Comparison of ENCODE assay signal across 9 mouse cellular contexts in genomic region chr7:109707023-109707785, GRCm38 (mm10). TPM values are rescaled to one million over a fixed set of nuclear protein-coding genes. Genes with fewer than 3 reads are reported as not detected.
DNase-seq lines count a peak whose midpoint lies in the region; ATAC-seq and TF ChIP-seq lines count a peak whose summit lies in the region.
"Had no signal": no experiment of that assay in that cellular context is flagged by ENCODE, and none has a peak within 500 bp of the region (broad histone marks: within the 10 kb centered on the region; RNA-seq: fewer than 3 reads in every experiment).

No protein-coding gene starts in this region.

- no peak overlapping the region for H3K27ac ChIP-seq in hindbrain, embryonic 10.5 days
- H3K27ac ChIP-seq in hindbrain, embryonic 16.5 days (ENCODE audit: low read depth, low read length) = no peak overlapping the region
- H3K27ac ChIP-seq in midbrain, postnatal 0 days (ENCODE audit: low read depth, low read length) = no peak overlapping the region

- no peak overlapping the region for H3K4me3 ChIP-seq in hindbrain, embryonic 10.5 days
- H3K4me3 ChIP-seq in hindbrain, embryonic 16.5 days (ENCODE audit: low read length) = no peak overlapping the region
- no peak overlapping the region for H3K4me3 ChIP-seq in midbrain, postnatal 0 days (ENCODE audit: low read depth, low read length)

- peaks cover 50% of the 10 kb centered on the region for H3K36me3 ChIP-seq in hindbrain, embryonic 10.5 days
- H3K36me3 ChIP-seq in hindbrain, embryonic 16.5 days (ENCODE audit: control insufficient read depth, insufficient read depth, low read length) = 0 out of 2 replicates have a peak, but pooled peaks cover 2% of the 10 kb centered on the region
- H3K36me3 ChIP-seq in midbrain, postnatal 0 days (ENCODE audit: insufficient read depth, low read length) = peaks cover 6% of the 10 kb centered on the region; the same call in 1 of the 2 replicates

- WGBS in hindbrain, embryonic 10.5 days = 60% methylated on average over 4 of the region's 4 CpGs
- WGBS in hindbrain, embryonic 16.5 days = 53% methylated on average over 4 of the region's 4 CpGs
- WGBS in midbrain, postnatal 0 days = 45% methylated on average over 4 of the region's 4 CpGs

- no peak for ATAC-seq in hindbrain, embryonic 16.5 days
- ATAC-seq in midbrain, postnatal 0 days (ENCODE audit: low FRiP score) = no peak

- H3K9me3 ChIP-seq in hindbrain, embryonic 10.5 days = no peaks in the 10 kb centered on the region
- H3K9me3 ChIP-seq in hindbrain, embryonic 16.5 days (ENCODE audit: control insufficient read depth, low read length) = no peaks in the 10 kb centered on the region
- H3K9me3 ChIP-seq in midbrain, postnatal 0 days (ENCODE audit: low read length) = no peaks in the 10 kb centered on the region

- peak; percentile 30 for DNase-seq in hindbrain, embryonic 10.5 days (ENCODE audit: low spot score)
- DNase-seq in B cell, adult 2 months = peak; percentile 53 to 62
- DNase-seq in adrenal gland, adult 8-10 months = peak; percentile 26
- DNase-seq in embryo, embryonic 9.5 days (ENCODE audit: extremely low spot score) = peak; percentile 27
- peak; percentile 69 for DNase-seq in kidney, postnatal 14 days
- peak; percentile 75 for DNase-seq in midbrain, postnatal 0 days (ENCODE audit: low spot score)
- no peak for DNase-seq in urinary bladder, postnatal 4 days (ENCODE audit: low spot score in 2 of 2)

- peaks cover 11% of the 10 kb centered on the region for H3K27me3 ChIP-seq in hindbrain, embryonic 10.5 days (ENCODE audit: insufficient read depth, poor library complexity, severe bottlenecking)
- no peaks in the 10 kb centered on the region for H3K27me3 ChIP-seq in hindbrain, embryonic 16.5 days (replicated peaks; ENCODE audit: control insufficient read depth, insufficient read depth, low read length)
- H3K27me3 ChIP-seq in midbrain, postnatal 0 days (ENCODE audit: insufficient read depth, low read length) = no peaks in the 10 kb centered on the region

- peaks cover 31% of the 10 kb centered on the region for H3K4me1 ChIP-seq in hindbrain, embryonic 10.5 days (replicated peaks)
- no peaks in the 10 kb centered on the region for H3K4me1 ChIP-seq in hindbrain, embryonic 16.5 days (ENCODE audit: control insufficient read depth, insufficient read depth, low read depth, low read length)
- no peaks in the 10 kb centered on the region for H3K4me1 ChIP-seq in midbrain, postnatal 0 days (ENCODE audit: insufficient read depth, low read length)

- peak; percentile 90 for TF ChIP-seq CTCF in midbrain, postnatal 0 days (IDR thresholded peaks at IDR 0.05)

- no peak overlapping the region for H3K4me2 ChIP-seq in hindbrain, embryonic 16.5 days (ENCODE audit: low read length)
- no peak overlapping the region for H3K4me2 ChIP-seq in midbrain, postnatal 0 days (ENCODE audit: low read depth, low read length, poor library complexity, severe bottlenecking)

- H3K9ac ChIP-seq in hindbrain, embryonic 16.5 days (ENCODE audit: low read depth, low read length) = no peak overlapping the region; the same call in 1 of the 2 replicates
- H3K9ac ChIP-seq in midbrain, postnatal 0 days (replicated peaks; ENCODE audit: low read length, poor library complexity, severe bottlenecking) = no peak overlapping the region

RNA-seq across cellular contexts. Expression of gene Akip1, which starts 3.7 kb away (rescaled TPM):
- 24.5 and 27.2 TPM in 2 replicates for polyA plus RNA-seq in hindbrain, embryonic 10.5 days (2016; fragmentation: Nextera tagmentation; extraction: Ambion mirVana)
- polyA plus RNA-seq in hindbrain, embryonic 16.5 days (2015; fragmentation: Nextera tagmentation; extraction: Ambion mirVana) = 16.7 and 17.7 TPM in 2 replicates
- 10 to 100 TPM; 21.7 to 30.6 (median 23.6) TPM for total RNA-seq in adrenal gland, adult 8-10 months (2022)
- total RNA-seq in midbrain, postnatal 0 days (2014; rRNA removed) = 7.3 and 8.2 TPM in 2 replicates
- polyA plus RNA-seq in midbrain, postnatal 0 days (2015; fragmentation: Nextera tagmentation; extraction: Ambion mirVana) = 12.1 and 13.7 TPM in 2 replicates

RNA-seq across cellular contexts. Expression of gene St5, which starts 3.8 kb away (rescaled TPM):
- 43.2 and 44.3 TPM in 2 replicates for polyA plus RNA-seq in hindbrain, embryonic 10.5 days (2016; fragmentation: Nextera tagmentation; extraction: Ambion mirVana)
- polyA plus RNA-seq in hindbrain, embryonic 16.5 days (2015; fragmentation: Nextera tagmentation; extraction: Ambion mirVana) = 21.3 and 27.5 TPM in 2 replicates
- total RNA-seq in adrenal gland, adult 8-10 months (2022) = 10 to 100 TPM; 26.9 to 62.4 (median 40.9) TPM
- total RNA-seq in midbrain, postnatal 0 days (2014; rRNA removed) = 25.8 and 48.3 TPM in 2 replicates
- 14.4 and 16.0 TPM in 2 replicates for polyA plus RNA-seq in midbrain, postnatal 0 days (2015; fragmentation: Nextera tagmentation; extraction: Ambion mirVana)

RNA-seq across cellular contexts. Expression of gene BC051019, which starts 16.4 kb away (rescaled TPM):
- polyA plus RNA-seq in hindbrain, embryonic 10.5 days (2016; fragmentation: Nextera tagmentation; extraction: Ambion mirVana) = 0.16 and 0.73 TPM in 2 replicates
- 0.28 and 0.31 TPM in 2 replicates for polyA plus RNA-seq in hindbrain, embryonic 16.5 days (2015; fragmentation: Nextera tagmentation; extraction: Ambion mirVana)
- under 1 TPM in 1 of 4 experiments, not detected in 3; 0.44 TPM for total RNA-seq in adrenal gland, adult 8-10 months (2022)
- 1.5 TPM in 1 of 2 replicates, not detected in the other for total RNA-seq in midbrain, postnatal 0 days (2014; rRNA removed)
- 0.45 and 0.58 TPM in 2 replicates for polyA plus RNA-seq in midbrain, postnatal 0 days (2015; fragmentation: Nextera tagmentation; extraction: Ambion mirVana)

RNA-seq across cellular contexts. Expression of gene Ascl3, which starts 24.3 kb away (rescaled TPM):
- polyA plus RNA-seq in hindbrain, embryonic 10.5 days (2016; fragmentation: Nextera tagmentation; extraction: Ambion mirVana) = 0.24 and 0.25 TPM in 2 replicates
- polyA plus RNA-seq in hindbrain, embryonic 16.5 days (2015; fragmentation: Nextera tagmentation; extraction: Ambion mirVana) = 0.47 and 0.54 TPM in 2 replicates
- total RNA-seq in adrenal gland, adult 8-10 months (2022) = under 1 TPM in 2 of 4 experiments, not detected in 2; 0.46 to 0.99 TPM
- not detected in 2 replicates for total RNA-seq in midbrain, postnatal 0 days (2014; rRNA removed)
- polyA plus RNA-seq in midbrain, postnatal 0 days (2015; fragmentation: Nextera tagmentation; extraction: Ambion mirVana) = 0.23 TPM in 1 of 2 replicates, not detected in the other
- polyA plus RNA-seq: liver, embryonic 16.5 days had no signal

RNA-seq across cellular contexts. Expression of gene Tmem9b, which starts 45.5 kb away (rescaled TPM):
- polyA plus RNA-seq in hindbrain, embryonic 10.5 days (2016; fragmentation: Nextera tagmentation; extraction: Ambion mirVana) = 40.5 and 53.2 TPM in 2 replicates
- 138 and 147 TPM in 2 replicates for polyA plus RNA-seq in hindbrain, embryonic 16.5 days (2015; fragmentation: Nextera tagmentation; extraction: Ambion mirVana)
- total RNA-seq in adrenal gland, adult 8-10 months (2022) = 10 to 100 TPM; 48.7 to 52.2 (median 51.1) TPM
- 316 and 407 TPM in 2 replicates for total RNA-seq in midbrain, postnatal 0 days (2014; rRNA removed)
- polyA plus RNA-seq in midbrain, postnatal 0 days (2015; fragmentation: Nextera tagmentation; extraction: Ambion mirVana) = 167 and 169 TPM in 2 replicates

Comparison
In these comparisons a context has a peak if more than half of its experiments do, and no peak if none do; other contexts are left out.
1. DNase-seq: peak in hindbrain, embryonic 10.5 days (single experiment), B cell, adult 2 months (2 of 2), adrenal gland, adult 8-10 months (single experiment), embryo, embryonic 9.5 days (single experiment), kidney, postnatal 14 days (single experiment) and midbrain, postnatal 0 days (single experiment); none in urinary bladder, postnatal 4 days (0 of 2).